Mouse (Mus musculus) liver, embryonic 14.5 days (tissue): ENCODE data around the gene Smg6. TPM values are rescaled to one million over a fixed set of nuclear protein-coding genes. Genes with fewer than 3 reads are reported as not detected.

Experiments used
- ATAC-seq: fragments of 200-750 bp; cut with Nextera tagmentation; 2 replicates; pipeline ENCODE4 v1.8.0; 2017; ENCODE audit warnings: moderate number of reproducible peaks, mild to moderate bottlenecking, moderate library complexity; ENCODE audit not compliant: insufficient read depth
- DNase-seq, 3 experiments: peaks; one replicate each; pipeline ENCODE4 v3.0.0-alpha.2; 2012 to 2013; ENCODE audit warnings: low read depth in 3 of 3, low spot score in 3 of 3
- H3K27ac ChIP-seq: fragments of 300-500 bp; sonication (generic); 2 replicates; pipeline ENCODE4 v1.5.1; 2014; ENCODE audit warnings: moderate library complexity, mild to moderate bottlenecking, control low read depth, inconsistent platforms
- H3K27me3 ChIP-seq: fragments of 300-500 bp; sonication (generic); 2 replicates; pipeline ENCODE4 v1.6.1; 2014; ENCODE audit warnings: mild to moderate bottlenecking, low read length, moderate library complexity; ENCODE audit not compliant: control insufficient read depth, insufficient read depth
- H3K36me3 ChIP-seq: fragments of 300-500 bp; sonication (generic); replicated peaks from 2 replicates; pipeline ENCODE4 v1.6.1; 2014; ENCODE audit warnings: low read depth; ENCODE audit not compliant: control insufficient read depth, insufficient read depth
- H3K4me1 ChIP-seq, 2 experiments: fragments of 200-500 bp in 1 of 2; fragments of 300-500 bp in 1 of 2; sonication (generic) in 1 of 2; replicated peaks; 2 replicates each; pipeline ENCODE4 v1.6.1; 2012 to 2014; ENCODE audit warnings: antibody characterized with exemption in 1 of 2, inconsistent platforms in 1 of 2, low read length in 1 of 2; ENCODE audit not compliant: control insufficient read depth in 2 of 2, insufficient read depth in 2 of 2
- H3K4me2 ChIP-seq: fragments of 300-500 bp; sonication (generic); 2 replicates; pipeline ENCODE4 v1.6.1; 2014; ENCODE audit warnings: low read depth, mild to moderate bottlenecking, control low read depth, moderate library complexity
- H3K4me3 ChIP-seq, 2 experiments: fragments of 200-500 bp in 1 of 2; fragments of 300-500 bp in 1 of 2; sonication (generic) in 1 of 2; 2 replicates each; pipeline ENCODE4 v1.5.1; 2012 to 2014; ENCODE audit warnings: low read depth in 2 of 2, low read length in 2 of 2, mild to moderate bottlenecking in 2 of 2, control low read depth in 1 of 2, inconsistent platforms in 1 of 2, moderate library complexity in 1 of 2; ENCODE audit not compliant: insufficient read depth in 1 of 2
- H3K9ac ChIP-seq: fragments of 300-500 bp; sonication (generic); replicated peaks from 2 replicates; pipeline ENCODE4 v1.6.1; 2014; ENCODE audit warnings: mild to moderate bottlenecking, control low read depth, moderate library complexity
- H3K9me3 ChIP-seq: fragments of 300-500 bp; sonication (generic); 2 replicates; pipeline ENCODE4 v1.6.1; 2016; ENCODE audit warnings: low read length, mixed read lengths; ENCODE audit not compliant: control insufficient read depth
- CTCF ChIP-seq: IDR thresholded peaks from 2 replicates; pipeline ENCODE4 v1.5.1; 2016; ENCODE audit warnings: antibody characterized with exemption, low read depth, control low read depth
- EP300 ChIP-seq: IDR thresholded peaks from 2 replicates; pipeline ENCODE4 v1.6.1; 2016; ENCODE audit warnings: antibody characterized with exemption, low read depth
- WGBS: fragments of 180-500 bp; shearing (Covaris S2); extraction: QIAGEN DNeasy Blood & Tissue Kit; methylation state at CpG from one replicate; pipeline ENCODE4 v1.1.7; 2014; ENCODE audit not compliant: insufficient replicate concordance; 5-methylcytosine and 5-hydroxymethylcytosine counted together
- polyA plus RNA-seq, 2 experiments: library from polyadenylated mRNA; depleted of rRNA in 1 of 2; stranded (reverse) in 1 of 2; unstranded in 1 of 2; fragments of >200 nt; fragmentation: Nextera tagmentation in 1 of 2; extraction: Ambion mirVana in 1 of 2; gene quantifications; 2 replicates each; pipeline versions ENCODE4 v1.2.1 to v1.2.3; 2012 to 2014

The Smg6 gene
- polyA plus RNA-seq, 2 experiments: 3.2 to 5.9 TPM

DNA sequence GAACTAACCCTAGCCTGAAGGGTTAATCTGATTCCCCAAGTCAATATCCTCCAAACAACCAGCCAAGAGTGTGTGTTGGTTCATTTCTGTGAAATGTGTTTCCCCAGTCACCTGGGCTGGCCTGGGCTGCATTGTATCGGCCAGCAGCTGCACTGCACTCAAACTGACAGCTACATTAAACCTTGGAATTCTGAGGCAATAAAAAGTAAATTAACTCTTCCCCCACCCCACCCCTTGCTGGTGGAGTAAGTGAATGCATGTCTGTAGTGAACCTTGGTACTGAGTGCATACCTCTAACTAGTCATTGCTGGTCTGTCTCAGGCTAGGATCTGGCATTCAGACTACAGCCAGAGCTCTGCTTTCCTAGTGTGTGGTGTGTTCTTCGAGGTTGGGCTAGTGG lies 124.2 kb downstream of the Smg6 start:
- no peak for DNase-seq
- no peaks in the 10 kb centered on the region for H3K27me3 ChIP-seq
- TF ChIP-seq EP300 (no peak), CTCF (no peak)
- no peak overlapping the region for H3K4me2 ChIP-seq
- H3K4me3 ChIP-seq: no peak overlapping the region
- H3K9me3 ChIP-seq: no peaks in the 10 kb centered on the region
- no peak overlapping the region for H3K9ac ChIP-seq
- peaks cover 0 to 31% of the 10 kb centered on the region in 2 experiments; a peak in 3 of 4 replicates for H3K4me1 ChIP-seq
- ATAC-seq: no peak
- no peak overlapping the region for H3K27ac ChIP-seq
- H3K36me3 ChIP-seq: no peaks in the 10 kb centered on the region
- 61% methylated on average over 2 of the region's 2 CpGs for WGBS

DNA sequence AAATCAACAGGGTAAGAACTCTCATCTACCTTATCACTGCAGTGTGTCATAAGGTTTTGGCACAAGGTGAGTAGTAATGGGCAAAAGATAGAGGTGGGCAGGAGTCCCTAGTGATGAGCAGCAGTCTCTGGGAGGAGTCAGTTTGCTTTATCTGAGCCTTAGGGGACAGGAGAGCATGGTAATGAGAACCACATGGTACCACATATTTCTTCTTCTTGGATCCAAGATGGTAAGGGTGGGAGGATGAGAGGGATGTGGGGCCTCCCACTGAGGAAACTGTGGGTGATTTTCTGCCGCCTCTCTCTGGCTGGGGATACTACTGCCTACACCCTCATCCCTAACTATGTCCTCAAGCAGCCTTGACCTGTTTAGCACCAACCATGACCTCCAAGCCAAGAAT lies 125.6 kb downstream of the Smg6 start:
- Histone ChIP-seq H3K9me3 (no peaks in the 10 kb centered on the region), H3K27ac (no peak overlapping the region), H3K9ac (no peak overlapping the region), H3K4me2 (no peak overlapping the region), H3K4me3 (no peak overlapping the region), H3K4me1 (peaks cover 0 to 33% of the 10 kb centered on the region in 2 experiments; a peak in 3 of 4 replicates), H3K27me3 (no peaks in the 10 kb centered on the region), H3K36me3 (no peaks in the 10 kb centered on the region)
- 50% methylated on average over 1 of the region's 1 CpGs for WGBS
- 0 out of 2 replicates have a peak, but pooled peaks have one; percentile 28 for ATAC-seq
- no peak for DNase-seq
- no peak for TF ChIP-seq EP300

DNA sequence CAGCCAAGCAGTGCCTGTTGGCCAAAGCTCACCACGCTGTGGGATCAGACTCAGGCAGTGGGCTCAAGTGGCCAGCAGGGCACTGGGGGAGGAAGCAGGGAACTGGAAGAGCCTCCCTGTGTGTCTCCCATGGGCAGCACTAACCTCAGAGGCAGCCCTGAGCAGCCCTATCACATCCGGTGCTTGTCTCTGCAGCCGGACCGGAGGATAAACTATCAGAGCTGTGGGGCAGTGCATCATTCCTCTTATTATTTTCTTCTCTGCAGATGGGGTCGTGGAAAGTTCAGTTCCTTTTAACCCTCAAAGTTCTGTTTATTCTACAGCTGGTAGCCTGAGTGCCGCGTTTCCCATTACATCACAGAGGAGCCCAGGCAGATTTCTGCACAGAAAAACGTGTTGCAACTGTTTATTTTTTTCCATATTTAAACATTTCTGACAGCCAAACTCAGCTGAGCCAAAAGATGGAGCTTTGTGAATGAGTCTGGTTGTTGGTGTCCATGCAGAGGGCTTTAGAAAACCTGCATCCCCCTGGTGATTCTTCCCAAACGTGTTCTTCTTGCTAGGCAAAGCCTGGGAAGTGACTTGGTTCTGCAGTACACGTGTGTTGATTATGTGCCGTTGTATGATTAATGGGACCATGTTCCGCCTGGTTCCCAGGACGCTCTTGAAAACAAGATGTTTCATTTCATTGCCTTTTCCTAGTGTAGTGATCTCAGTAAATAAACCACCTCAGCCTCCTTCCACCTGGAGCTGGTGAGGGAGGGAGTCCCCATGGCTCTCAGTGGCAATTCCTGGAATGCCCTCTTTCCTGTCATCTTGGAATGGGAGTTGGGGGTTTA lies 126.3 kb downstream of the Smg6 start:
- peaks cover 0 to 30% of the 10 kb centered on the region in 2 experiments; a peak in 3 of 4 replicates for H3K4me1 ChIP-seq
- no peak overlapping the region for H3K9ac ChIP-seq
- H3K27me3 ChIP-seq: no peaks in the 10 kb centered on the region
- no peaks in the 10 kb centered on the region for H3K36me3 ChIP-seq
- WGBS: 53% methylated on average over 13 of the region's 13 CpGs
- DNase-seq: peak in 1 of 3 experiments; percentile 11
- H3K27ac ChIP-seq: no peak overlapping the region
- TF ChIP-seq CTCF (peak; percentile 13; the same call in 1 of the 2 replicates), EP300 (no peak)
- H3K9me3 ChIP-seq: no peaks in the 10 kb centered on the region
- no peak overlapping the region for H3K4me2 ChIP-seq
- ATAC-seq: peak; percentile 51; the same call in 1 of the 2 replicates
- no peak overlapping the region for H3K4me3 ChIP-seq

DNA sequence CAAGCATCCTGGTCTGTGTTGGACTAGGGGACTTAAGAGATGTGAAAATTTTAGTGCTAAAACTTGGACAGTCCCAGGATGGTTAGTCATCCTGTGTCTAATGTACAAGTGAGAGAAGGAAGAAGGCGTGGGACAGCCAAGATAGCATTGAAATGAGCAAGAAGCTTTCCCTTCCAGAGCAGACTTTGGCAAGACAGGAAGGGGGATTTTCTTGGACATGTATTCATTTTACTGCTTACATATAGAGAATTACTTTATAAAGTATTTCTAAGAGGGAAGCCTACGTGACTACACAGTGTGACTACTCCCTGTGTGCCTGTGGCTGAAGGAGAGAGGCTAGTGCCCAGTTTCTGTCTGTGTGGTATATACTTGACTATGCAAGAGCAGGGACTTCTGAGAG lies 127.4 kb downstream of the Smg6 start:
- Histone ChIP-seq H3K27ac (no peak overlapping the region), H3K4me1 (peaks cover 0 to 28% of the 10 kb centered on the region in 2 experiments; a peak in 3 of 4 replicates), H3K4me2 (no peak overlapping the region), H3K36me3 (no peaks in the 10 kb centered on the region), H3K9me3 (no peaks in the 10 kb centered on the region), H3K9ac (no peak overlapping the region), H3K4me3 (no peak overlapping the region), H3K27me3 (no peaks in the 10 kb centered on the region)
- ATAC-seq (no peak), DNase-seq (no peak)
- 64% methylated on average over 2 of the region's 2 CpGs for WGBS
- TF ChIP-seq EP300: no peak
- no peak for TF ChIP-seq CTCF

DNA sequence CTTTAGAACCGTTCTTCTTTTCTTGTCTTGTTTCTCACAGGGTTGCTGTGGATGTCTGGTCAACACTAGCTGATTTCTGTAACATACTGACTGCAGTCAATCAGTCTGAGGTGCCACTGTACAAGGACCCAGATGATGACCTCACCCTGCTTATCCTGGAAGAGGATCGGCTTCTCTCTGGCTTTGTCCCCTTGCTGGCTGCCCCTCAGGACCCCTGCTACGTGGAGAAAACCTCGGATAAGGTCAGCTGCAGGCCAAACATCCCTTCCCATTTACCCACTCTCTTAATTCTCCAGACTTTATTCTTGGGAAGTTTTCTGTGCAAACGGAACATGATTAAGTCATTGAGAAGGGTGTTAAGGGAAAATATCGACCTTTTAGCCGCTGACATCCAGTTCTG lies 128.1 kb downstream of the Smg6 start:
- Histone ChIP-seq H3K9ac (no peak overlapping the region), H3K4me3 (no peak overlapping the region), H3K9me3 (no peaks in the 10 kb centered on the region), H3K27ac (no peak overlapping the region), H3K4me1 (peaks cover 0 to 28% of the 10 kb centered on the region in 2 experiments; a peak in 3 of 4 replicates), H3K36me3 (no peaks in the 10 kb centered on the region), H3K4me2 (no peak overlapping the region), H3K27me3 (no peaks in the 10 kb centered on the region)
- ATAC-seq (no peak), DNase-seq (no peak)
- TF ChIP-seq CTCF (no peak), EP300 (no peak)
- WGBS: 66% methylated on average over 7 of the region's 7 CpGs
